Mouse (Mus musculus): ENCODE results near the gene Wnk4.

Wnk4 gene

DNA sequence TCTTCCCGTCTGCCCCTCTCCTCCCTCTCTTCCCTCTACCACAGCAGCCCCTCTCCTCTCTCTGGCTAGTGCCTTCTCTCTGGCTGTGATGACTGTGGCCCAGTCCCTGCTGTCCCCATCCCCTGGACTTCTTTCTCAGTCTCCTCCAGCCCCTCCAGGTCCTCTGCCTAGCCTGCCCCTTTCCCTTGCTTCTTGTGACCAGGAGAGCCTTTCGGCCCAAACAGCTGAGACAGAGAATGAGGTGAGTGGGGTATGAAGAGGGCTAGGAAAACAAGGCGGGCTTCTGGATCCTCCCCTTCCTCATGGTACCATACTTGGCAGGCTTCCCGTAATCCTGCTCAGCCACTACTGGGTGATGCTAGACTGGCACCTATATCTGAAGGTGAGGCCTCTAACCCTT is 14.9 kb downstream of the Wnk4 start:
- DNase-seq (ENCODE audit: low read depth, low spot score) = no peak

DNA sequence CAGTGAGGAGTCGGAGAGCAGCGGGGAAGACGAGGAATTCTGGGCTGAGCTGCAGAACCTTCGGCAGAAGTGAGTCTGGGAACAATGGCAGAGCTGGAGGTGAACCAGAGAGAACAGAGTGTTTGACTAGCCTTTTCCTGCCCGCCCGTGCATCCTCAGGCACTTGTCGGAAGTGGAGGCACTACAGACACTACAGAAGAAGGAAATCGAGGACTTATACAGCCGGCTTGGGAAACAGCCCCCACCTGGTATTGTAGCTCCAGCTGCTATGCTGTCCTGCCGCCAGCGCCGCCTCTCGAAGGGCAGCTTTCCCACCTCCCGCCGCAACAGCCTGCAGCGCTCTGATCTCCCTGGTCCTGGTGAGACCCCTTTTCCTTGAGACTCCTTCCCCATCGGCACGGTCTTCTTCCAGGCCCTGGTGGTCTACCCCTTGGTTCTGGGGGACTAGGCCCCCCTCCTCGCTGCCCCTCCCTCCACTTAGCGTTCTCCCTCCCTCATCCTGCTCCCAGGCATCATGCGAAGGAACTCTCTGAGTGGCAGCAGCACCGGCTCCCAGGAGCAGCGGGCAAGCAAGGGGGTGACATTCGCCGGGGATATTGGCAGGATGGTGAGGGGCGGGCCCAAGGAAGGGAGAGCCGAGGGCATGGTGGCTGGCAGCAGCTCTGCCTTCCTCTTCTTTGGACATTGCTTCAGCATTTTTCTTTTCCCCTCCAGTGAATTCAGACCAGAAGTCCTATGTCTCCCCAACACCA is 16.1 kb downstream of the Wnk4 start:
- no peak for DNase-seq (ENCODE audit: low read depth, low spot score)

DNA sequence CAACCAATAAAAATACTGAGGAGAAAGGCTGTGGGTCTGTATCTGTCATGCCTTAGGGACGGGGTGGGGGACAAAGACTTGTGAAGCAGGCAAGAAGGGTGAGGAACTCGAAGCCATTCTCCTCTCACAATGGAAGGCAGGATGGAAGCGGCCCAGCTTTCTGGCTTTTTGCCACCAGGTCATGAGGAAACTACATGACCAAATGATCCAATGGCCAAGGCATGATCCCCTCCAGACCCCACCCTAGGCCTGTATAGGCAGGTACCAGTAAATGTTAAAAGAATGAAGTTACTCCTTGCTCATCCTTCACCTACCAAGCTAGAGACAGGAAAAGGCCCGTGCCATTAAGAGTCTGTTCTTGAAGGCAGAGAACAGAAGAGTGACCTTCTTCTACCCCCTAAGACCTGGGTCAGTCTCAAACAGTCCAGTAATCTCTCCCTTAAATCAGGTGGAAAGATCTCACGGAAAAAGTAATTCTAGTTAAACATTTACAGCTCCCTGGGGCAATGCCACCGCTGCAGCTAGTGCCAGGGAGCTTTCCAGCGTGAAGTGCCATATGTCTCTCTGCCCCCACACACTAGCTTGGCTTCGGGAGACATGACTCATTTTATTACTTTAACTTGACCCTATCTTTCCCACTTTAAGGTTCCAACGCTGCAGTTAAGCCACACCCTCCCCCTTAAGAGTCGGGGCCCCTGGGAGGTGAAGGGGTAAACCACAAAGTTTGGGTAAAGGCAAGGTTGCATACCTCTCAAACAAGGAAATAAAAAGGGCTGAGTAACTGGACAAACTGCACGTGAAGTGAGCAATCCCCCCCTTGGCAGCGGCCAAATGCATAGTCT is 17.2 kb downstream of the Wnk4 start:
- peak; percentile 89 for DNase-seq (ENCODE audit: low read depth, low spot score)

DNA sequence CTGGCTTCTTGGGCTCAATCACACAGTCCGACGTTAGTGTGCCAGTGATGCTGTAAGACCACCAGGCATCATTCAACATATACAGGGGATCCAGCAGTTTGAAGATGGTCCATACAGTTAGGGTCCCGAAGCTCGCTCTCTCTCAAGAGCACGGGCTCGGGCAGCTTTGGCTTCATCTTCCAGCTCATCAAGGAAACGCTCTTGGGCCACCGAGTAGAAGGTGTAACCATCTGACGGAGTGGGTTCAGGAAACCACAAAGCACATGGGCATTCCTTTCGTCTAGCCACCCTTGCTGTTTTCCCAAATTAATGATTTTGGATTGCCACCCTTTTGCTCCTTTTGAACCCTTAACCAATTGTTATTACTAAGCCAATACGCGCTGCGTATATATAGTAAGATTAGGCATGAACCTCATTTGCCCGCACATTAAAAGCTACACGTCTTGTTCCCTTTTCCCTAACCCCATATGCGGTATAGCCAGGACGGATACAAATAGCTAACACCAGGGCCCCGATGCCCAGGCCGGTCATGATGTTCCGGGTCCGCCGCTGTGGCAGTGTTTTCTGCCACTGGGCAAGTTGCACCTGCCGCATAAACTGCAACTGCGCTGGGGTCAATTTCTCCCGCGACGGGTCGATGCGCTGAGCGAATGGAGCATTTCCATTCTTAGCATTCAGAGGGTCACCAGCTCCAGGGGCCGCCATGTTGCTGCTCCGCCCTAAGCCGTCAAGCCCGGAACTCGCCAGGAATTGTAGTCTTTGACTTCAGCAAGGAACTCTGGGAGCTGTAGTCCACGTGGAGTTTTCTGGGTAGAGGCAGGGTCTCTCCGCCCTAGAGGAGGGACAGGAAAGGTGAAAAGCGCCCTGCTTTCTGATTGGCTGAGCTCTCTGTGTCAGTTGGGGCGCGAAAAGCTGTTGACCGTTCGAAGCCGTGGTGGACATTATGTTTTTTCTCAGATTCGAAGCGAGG is 18.1 kb downstream of the Wnk4 start, which contains the start of the genes Cntd1 and Coa3:
Gene Cntd1 (plus strand): TSS at position 790 of the 970 bp plus-strand sequence.
Gene Coa3 (minus strand): TSS at position 892 of the 970 bp plus-strand sequence.
- peak; percentile 81 for DNase-seq (ENCODE audit: low read depth, low spot score)

DNA sequence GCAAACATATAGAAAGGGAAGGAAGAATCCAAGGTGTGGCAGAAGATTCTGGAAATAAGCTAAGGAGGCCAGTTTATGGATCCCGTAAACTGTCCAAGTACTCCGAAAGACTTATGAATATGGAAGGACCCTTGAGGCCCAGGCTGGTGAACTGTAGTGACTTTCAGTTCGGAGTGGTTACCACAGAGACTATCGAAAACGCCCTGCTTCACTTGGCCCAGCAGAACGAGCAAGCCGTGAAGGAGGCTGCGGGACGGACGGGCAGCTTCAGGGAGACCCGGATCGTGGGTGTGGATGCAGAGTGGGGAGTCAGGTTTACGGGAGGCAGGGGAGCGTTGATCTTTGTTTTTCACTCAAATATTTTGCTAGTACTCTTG is 18.8 kb downstream of the Wnk4 start:
- no peak for DNase-seq (ENCODE audit: low read depth, low spot score)

DNA sequence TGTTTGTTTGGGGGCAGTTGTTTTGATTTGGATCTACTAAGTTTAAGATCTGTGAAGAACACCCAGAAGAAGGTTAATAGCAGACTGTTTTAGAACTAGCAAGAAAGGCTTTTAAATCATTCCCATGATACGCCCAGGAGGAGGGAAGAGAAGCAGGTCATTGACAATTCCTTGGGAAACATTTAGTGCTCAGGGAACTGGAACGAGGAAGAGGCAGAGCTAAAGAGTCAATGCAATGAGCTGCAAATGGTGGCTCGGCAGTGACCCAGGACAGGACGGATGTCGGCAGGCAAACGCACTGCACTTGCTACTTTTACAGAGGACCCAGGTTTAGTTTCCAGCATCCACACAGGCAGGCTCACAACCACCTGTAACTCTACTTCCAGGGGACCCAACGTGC is 20.5 kb downstream of the Wnk4 start:
- no peak for DNase-seq (ENCODE audit: low read depth, low spot score)

DNA sequence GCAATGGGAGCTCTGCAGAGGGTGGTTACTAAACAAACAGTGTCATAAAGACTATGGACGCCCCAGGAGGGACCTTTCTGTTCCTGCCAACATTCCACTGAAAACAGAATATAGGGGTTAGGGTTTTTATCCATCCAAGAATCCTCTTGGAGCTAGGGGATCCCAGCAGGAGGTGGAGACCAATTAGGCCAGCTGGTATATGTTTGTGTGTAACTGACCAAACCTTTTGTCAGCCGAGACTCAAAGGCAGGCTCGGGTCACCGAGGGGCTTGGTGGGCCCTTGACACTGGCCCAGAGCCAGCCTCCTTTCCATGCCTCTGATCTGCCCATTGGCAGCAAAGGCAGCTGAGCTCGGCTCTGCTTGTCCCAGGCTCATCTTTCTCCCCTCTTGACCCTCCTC is 22.5 kb downstream of the Wnk4 start:
- no peak for DNase-seq (ENCODE audit: low read depth, low spot score)

DNA sequence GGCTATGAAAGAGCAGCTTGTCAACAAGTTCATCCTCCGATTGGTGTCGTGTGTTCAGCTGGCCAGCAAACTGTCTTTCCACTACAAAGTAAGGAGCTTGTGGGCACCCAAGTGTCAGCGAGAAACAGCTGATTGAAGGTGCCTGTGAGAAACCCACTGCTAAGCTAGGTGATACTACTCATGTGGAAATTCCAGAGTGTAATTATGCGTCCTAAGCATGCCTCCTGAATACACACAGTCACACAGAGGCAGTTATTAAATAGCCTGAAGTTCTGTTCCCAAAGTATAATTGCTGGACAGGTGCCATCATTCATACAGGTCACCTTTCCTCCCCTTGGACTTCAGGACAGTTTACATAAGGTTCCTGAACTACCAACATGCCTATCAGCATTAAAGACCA is 23.4 kb downstream of the Wnk4 start:
- no peak for DNase-seq (ENCODE audit: low read depth, low spot score)

DNA sequence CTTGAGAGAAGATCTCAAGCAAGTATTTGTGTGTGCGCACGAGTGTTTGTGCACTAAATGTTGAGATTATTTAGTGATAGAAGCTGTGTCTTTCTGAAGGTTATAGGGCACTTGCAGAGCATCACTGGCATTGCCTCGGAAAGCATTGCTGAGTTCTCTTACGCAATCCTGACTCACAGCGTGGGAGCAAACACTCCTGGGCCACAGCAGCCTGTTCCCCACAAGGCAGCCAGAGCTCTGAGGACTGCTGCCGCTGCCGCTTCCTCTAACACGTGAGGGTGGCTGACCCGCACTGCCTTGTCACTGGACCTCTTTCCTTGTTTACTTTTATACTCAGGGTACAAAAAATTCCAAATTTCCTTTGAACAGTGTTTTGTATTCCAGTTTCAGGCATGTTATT is 26.9 kb downstream of the Wnk4 start:
- DNase-seq (ENCODE audit: low read depth, low spot score) = peak; percentile 82

DNA sequence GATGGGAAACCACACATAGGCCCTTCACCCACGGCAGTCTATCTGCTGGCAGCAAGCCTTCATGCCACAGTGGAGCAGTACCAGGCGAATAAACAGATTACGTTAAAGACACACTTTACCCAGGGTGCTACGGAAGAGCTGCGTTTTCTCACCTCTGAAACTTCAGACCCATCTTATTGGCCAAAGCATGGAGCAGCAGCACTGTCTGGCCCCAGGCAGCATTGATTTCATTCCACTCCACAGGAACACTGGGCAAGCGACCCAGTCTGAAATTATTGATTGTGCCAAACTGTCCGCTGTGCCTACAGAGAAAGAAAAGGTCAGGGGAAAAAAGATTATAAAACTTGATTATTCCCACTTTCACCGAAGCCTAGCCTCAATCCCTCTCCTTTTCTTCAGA is 30.9 kb downstream of the Wnk4 start:
- no peak for DNase-seq (ENCODE audit: low read depth, low spot score)

DNA sequence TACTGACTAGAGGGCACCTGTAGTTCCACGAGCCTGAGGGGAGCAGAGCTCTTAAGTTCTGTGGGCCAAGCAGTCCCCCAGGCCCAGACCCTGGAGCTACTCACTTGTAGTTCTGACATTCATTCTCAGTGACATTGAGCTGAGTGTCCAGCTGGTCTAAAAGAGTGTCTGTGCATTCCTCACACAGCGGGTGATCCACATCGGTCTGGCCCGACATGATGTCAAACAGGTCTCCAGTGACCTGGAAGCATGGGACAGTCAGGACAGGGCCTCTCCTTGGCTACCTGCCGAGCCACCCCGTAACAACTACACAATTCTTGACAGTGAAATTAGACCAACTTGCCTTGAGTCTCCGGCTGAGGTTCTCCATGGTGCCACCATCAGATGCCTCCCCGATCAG is 34.8 kb downstream of the Wnk4 start:
- no peak for DNase-seq (ENCODE audit: low read depth, low spot score)

DNA sequence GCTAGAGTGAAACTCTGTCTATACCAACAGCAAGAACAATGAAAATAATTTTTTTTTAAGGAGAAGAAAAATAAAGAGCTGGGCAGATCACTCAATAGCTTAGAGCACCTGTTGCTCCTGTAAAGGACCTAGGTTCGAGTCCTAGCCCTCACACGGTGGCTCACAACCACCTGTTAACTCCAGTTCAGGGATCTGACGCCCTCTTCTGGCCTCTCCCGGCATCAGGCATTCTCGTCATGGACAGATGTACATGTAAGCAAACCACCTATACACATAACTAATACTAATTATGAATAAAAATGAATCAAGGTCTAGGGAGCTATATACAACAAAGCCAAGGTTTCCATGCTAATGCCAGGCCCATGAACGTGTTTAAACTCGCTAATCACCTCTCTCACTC is 40.5 kb downstream of the Wnk4 start:
- no peak for DNase-seq (ENCODE audit: low read depth, low spot score)

DNA sequence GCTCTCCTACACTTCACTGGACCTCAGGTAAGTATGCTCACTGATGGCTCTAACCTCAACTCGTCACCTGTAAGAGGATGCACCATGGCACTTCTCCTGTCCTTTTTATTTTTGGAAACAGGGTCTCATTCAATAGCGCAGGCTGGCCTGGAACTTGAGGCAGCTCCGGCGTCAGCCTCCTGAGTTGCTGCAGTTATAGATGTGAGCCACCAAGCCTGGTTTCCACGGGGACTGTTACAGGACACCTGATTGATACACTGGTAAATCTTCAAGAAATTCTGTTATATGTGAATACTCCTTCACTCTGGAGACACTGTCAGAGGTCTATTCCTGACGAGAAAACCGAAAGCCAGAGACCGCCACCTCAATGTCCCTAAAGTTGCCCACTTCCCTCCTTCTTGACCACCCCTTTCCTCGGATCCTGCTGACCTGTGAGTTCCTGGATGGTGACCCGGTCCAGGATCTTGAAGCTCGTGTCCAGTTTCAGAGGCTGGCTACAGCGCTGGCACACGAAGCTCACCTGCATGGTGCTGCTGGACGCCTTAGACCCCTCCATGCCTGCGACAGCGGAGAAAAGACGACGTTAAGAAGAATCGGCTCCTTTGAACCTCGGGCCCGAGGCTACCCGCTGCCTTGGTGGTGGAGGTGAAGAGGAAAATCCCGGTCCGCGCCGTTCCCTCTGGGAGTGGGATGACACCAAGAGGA is 41.1 kb downstream of the Wnk4 start:
- DNase-seq (ENCODE audit: low read depth, low spot score) = no peak

DNA sequence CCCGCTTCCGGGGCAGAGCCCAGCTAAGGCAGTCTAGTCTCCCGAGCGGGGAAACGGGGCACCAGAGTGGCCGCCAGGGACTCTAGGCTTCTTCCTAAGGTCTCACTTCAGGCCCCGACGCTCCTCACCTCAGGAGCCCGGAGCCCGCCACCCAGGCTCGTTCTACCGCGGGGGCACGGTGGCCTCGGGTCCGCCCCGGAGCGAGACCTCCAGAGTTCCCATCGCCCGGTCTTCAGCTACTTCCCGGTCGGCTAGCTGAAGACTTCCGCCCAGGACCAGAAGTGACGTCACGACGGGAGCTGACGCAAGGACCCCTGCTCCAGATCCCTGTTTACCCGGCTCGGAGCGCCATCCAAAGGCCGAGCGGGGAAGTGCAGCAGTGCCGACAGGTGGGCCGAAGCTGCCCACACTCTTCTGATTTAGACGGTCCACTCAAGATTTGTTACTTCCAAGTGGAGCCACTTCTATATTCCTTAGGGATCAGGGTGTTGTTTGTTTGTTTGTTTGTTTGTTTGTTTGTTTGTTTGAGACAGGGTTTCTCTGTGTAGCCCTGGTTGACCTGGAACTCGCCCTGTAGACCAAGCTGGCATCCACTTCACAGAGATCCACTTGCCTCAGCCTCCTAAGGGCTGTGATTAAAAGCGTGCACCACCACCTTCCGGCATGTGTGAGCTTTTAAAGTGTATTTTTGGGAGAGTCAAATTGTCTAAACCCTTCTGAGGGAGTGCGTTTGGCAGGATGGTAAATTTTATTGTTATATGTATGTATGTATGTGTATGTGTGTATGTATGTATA is 41.8 kb downstream of the Wnk4 start, which contains the start of gene Becn1:
Gene Becn1 (minus strand): TSS at position 283 of the 795 bp plus-strand sequence.
- peak; percentile 98 for DNase-seq (ENCODE audit: low read depth, low spot score)

DNA sequence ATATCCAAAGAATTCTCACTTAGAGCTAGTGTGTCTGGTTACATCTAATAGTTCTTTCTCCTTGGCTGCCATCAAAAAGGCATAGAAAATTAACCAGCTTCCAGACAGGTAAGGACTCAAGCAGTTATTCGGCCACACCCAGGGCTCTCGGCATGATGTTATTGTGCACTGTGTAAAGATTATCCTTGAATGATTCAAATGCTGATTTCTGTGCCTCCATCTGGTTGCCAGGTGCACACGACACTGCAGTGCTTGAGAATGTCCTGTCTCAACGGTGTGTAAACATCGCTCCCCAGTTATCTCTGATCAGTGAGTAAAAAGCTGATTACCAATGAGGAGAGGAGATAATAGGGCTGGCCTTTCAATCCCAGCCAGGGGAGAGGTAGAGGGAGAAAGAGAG is 47.4 kb downstream of the Wnk4 start:
- no peak for DNase-seq (ENCODE audit: low read depth, low spot score)

DNA sequence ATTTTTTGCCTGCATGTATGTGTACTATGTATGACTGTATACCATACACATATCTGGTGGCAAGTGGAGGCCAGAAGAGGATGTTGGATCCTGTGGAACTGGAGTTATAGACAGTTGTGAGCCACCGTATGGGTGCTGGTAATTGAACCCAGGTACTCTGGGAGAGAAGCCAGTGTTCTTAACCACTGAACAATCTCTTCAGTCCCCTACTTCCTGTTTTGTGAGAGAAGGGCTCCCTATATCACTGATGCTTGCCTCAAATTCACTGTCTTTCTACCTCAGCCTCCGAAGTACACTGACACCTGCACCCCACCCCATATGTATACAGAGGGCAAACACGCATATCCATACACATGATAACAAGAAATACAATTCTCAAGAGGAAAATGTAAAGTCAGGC is 50.7 kb downstream of the Wnk4 start:
- DNase-seq (ENCODE audit: low read depth, low spot score) = no peak

DNA sequence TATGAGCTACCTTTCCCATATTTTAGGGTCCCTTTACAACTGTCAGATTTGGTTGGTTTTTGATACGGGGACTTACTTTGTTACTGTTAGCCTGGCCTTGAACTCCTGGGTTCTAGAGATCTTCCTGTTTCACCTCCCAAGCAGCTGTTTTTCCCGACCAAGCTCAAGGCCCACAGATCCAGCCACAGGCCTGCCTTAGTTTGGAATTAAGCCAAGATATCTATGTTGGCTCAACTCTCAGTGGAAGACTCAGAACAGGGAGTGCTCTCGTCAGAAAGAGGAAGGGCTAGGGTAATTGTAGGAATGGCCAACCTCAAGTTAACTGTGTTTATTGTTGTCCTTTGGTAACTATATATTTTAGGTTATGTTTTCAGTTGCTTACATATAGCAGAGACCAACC is 51.8 kb downstream of the Wnk4 start:
- no peak for DNase-seq (ENCODE audit: low read depth, low spot score)

DNA sequence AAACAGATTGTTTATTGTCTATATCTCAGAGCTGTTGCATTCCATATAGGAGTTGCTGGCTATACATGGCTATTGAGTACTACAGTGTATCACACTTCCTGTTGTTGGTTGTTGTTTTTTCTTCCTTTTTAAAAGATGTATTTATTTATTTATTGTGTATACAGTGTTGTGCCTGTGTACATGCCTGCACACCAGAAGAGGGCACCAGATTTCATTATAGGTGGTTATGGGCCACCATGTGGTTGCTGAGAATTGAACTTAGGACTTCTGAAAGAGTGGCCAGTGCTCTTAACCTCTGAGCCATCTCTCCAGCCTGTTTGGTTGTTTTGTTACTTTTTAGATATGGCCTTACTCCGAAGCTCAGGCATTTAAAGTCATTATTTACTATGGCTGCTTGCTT is 54.2 kb downstream of the Wnk4 start:
- peak; percentile 31 for DNase-seq (ENCODE audit: low read depth, low spot score)

DNA sequence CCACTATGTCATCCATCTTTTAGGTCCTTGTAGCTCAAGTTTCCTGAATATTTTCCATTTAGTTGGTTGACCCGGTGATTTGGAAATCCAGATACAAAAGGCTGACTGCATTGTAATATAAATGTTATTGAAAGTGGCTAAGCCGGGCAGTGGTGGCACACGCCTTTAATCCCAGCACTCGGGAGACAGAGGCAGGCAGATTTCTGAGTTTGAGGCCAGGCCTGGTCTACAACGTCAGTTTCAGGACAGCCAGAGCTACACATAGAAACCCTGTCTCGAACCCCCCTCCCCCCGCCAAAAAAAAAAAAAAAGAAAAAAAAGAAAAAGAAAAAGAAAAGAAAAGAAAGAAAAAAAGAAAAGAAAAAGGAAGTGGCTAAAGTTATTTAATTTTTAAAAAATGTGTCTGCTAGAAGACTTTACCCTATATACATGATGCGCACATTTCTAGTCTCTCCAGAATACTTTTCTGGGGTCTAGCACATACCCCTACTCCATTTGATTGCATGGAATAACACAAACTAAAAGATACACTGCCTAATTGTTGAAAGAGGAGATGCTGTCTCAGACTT is 54.8 kb downstream of the Wnk4 start:
- DNase-seq (ENCODE audit: low read depth, low spot score) = no peak
